Mouse (Mus musculus) ES-Bruce4 (cell line): Measurements from ENCODE around the gene Zfp809.

Source experiments
- CTCF ChIP-seq: IDR thresholded peaks from one replicate; pipeline ENCODE4 v1.8.1; 2011; ENCODE audit warnings: low read depth, low read length
- POLR2A ChIP-seq: IDR thresholded peaks from one replicate; pipeline ENCODE4 v1.8.1; 2011; ENCODE audit warnings: low read length; ENCODE audit not compliant: insufficient read depth

DNA sequence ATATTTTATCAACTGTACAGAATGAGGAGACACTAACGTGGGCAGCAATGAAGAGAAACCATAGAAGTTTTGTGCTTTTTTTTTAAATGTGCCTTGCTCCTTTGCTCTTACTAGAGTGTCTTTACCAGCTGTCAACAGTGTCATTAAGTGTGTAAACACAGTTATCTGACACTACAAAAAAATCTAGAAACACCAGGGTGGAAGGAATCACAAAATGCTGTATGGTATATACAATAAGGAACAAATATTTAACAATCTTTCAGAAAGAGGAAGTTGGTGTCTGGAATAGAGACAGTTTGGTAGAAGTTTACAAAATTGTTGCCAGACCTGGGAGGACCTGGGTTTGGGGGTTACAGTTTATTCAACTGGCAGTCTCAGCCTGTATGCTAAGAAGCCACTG, 36.1 kb downstream of the Zfp809 start:
- TF ChIP-seq POLR2A (no peak), CTCF (no peak)
